Comparison of ENCODE assay signal across 10 mouse cellular contexts in the genomic region with DNA sequence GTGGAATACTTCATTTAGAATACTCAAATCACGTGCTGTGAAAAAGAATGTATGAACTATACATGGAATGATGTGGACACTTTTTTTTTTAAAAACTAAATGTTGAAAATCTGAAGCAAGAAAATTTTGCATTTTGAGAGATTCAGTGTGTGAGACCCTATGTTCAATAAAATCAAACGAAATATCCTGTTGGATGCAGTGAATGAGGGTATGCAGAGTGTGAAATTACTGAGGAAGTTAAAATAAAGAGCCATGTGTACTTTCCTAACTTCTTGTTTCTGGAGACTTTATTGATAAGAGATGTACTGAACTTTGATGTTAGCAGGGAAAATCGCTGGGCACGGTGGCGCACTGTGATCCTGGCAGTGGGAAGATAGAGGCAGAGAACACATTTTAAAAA. TPM values are rescaled to one million over a fixed set of nuclear protein-coding genes. Genes with fewer than 3 reads are reported as not detected.
DNase-seq lines count a peak whose midpoint lies in the region; ATAC-seq lines count a peak whose summit lies in the region.
"Had no signal": no experiment of that assay in that cellular context is flagged by ENCODE, and none has a peak within 500 bp of the region (broad histone marks: within the 10 kb centered on the region; RNA-seq: fewer than 3 reads in every experiment).

No protein-coding gene starts in this region.

- peak overlapping the region; percentile 69 for H3K4me2 ChIP-seq in kidney, embryonic 15.5 days
- peak overlapping the region; percentile 77; the same call in 1 of the 2 replicates for H3K4me2 ChIP-seq in embryonic facial prominence, embryonic 15.5 days (replicated peaks)
- H3K4me2 ChIP-seq in intestine, embryonic 16.5 days (ENCODE audit: low read depth, low read length) = 0 out of 2 replicates have a peak overlapping the region, but pooled peaks have one; percentile 64
- peak overlapping the region; percentile 62 for H3K4me2 ChIP-seq in midbrain, embryonic 14.5 days (ENCODE audit: low read length)

- DNase-seq in kidney, adult 9 months = no peak
- DNase-seq in midbrain, embryonic 14.5 days = peak; percentile 7
- DNase-seq in right cerebral cortex, adult 18-20 months = no peak
- DNase-seq in spleen, adult 12 weeks (ENCODE audit: low spot score) = no peak
- DNase-seq in spleen, postnatal 14 days (ENCODE audit: low spot score in 2 of 2) = no peak
- DNase-seq: adrenal gland, postnatal 14 days; lung, adult 2 months had no signal

- no peak overlapping the region for H3K9ac ChIP-seq in kidney, embryonic 15.5 days
- no peak overlapping the region for H3K9ac ChIP-seq in embryonic facial prominence, embryonic 15.5 days
- no peak overlapping the region for H3K9ac ChIP-seq in intestine, embryonic 16.5 days (ENCODE audit: low read depth, low read length)
- no peak overlapping the region; the same call in 1 of the 2 replicates for H3K9ac ChIP-seq in midbrain, embryonic 14.5 days (replicated peaks; ENCODE audit: low read length)

- H3K36me3 ChIP-seq in kidney, embryonic 15.5 days = peaks cover 3% of the 10 kb centered on the region; the same call in 1 of the 2 replicates
- 0 out of 2 replicates have a peak, but pooled peaks cover 4% of the 10 kb centered on the region for H3K36me3 ChIP-seq in embryonic facial prominence, embryonic 15.5 days
- no peaks in the 10 kb centered on the region for H3K36me3 ChIP-seq in intestine, embryonic 16.5 days (ENCODE audit: control insufficient read depth, insufficient read depth, low read length)
- H3K36me3 ChIP-seq in midbrain, embryonic 14.5 days (ENCODE audit: control insufficient read depth, insufficient read depth, low read length) = no peaks in the 10 kb centered on the region

- H3K27ac ChIP-seq in kidney, embryonic 15.5 days = no peak overlapping the region
- no peak overlapping the region for H3K27ac ChIP-seq in embryonic facial prominence, embryonic 15.5 days (replicated peaks)
- H3K27ac ChIP-seq in intestine, embryonic 16.5 days (ENCODE audit: low read length) = no peak overlapping the region
- H3K27ac ChIP-seq in midbrain, embryonic 14.5 days (replicated peaks; ENCODE audit: low read depth, low read length) = no peak overlapping the region

- no peaks in the 10 kb centered on the region for H3K27me3 ChIP-seq in kidney, embryonic 15.5 days
- no peaks in the 10 kb centered on the region for H3K27me3 ChIP-seq in embryonic facial prominence, embryonic 15.5 days
- H3K27me3 ChIP-seq in intestine, embryonic 16.5 days (replicated peaks; ENCODE audit: control insufficient read depth, insufficient read depth, low read length) = no peaks in the 10 kb centered on the region
- H3K27me3 ChIP-seq in midbrain, embryonic 14.5 days (ENCODE audit: control insufficient read depth, insufficient read depth, low read length) = no peaks in the 10 kb centered on the region

- H3K4me1 ChIP-seq in kidney, embryonic 15.5 days = peaks cover 9% of the 10 kb centered on the region
- H3K4me1 ChIP-seq in embryonic facial prominence, embryonic 15.5 days = no peaks in the 10 kb centered on the region; the same call in 1 of the 2 replicates
- no peaks in the 10 kb centered on the region for H3K4me1 ChIP-seq in intestine, embryonic 16.5 days (ENCODE audit: control insufficient read depth, insufficient read depth, low read length)
- peaks cover 10% of the 10 kb centered on the region for H3K4me1 ChIP-seq in midbrain, embryonic 14.5 days (ENCODE audit: control insufficient read depth, insufficient read depth, low read length)

- WGBS in kidney, embryonic 15.5 days = 83% methylated on average over 5 of the region's 5 CpGs
- WGBS in embryonic facial prominence, embryonic 15.5 days = 76% methylated on average over 5 of the region's 5 CpGs
- WGBS in intestine, embryonic 16.5 days = 72% methylated on average over 5 of the region's 5 CpGs
- 83% methylated on average over 5 of the region's 5 CpGs for WGBS in midbrain, embryonic 14.5 days

- peak overlapping the region; percentile 98 for H3K4me3 ChIP-seq in kidney, embryonic 15.5 days (replicated peaks)
- H3K4me3 ChIP-seq in embryonic facial prominence, embryonic 15.5 days (replicated peaks) = no peak overlapping the region
- no peak overlapping the region for H3K4me3 ChIP-seq in intestine, embryonic 16.5 days (ENCODE audit: low read length)
- peak overlapping the region; percentile 96 for H3K4me3 ChIP-seq in midbrain, embryonic 14.5 days (replicated peaks; ENCODE audit: low read depth, low read length)

- H3K9me3 ChIP-seq in kidney, embryonic 15.5 days (replicated peaks) = no peaks in the 10 kb centered on the region
- H3K9me3 ChIP-seq in embryonic facial prominence, embryonic 15.5 days (replicated peaks) = no peaks in the 10 kb centered on the region
- H3K9me3 ChIP-seq in intestine, embryonic 16.5 days (ENCODE audit: control insufficient read depth, low read length) = no peaks in the 10 kb centered on the region
- H3K9me3 ChIP-seq in midbrain, embryonic 14.5 days (ENCODE audit: control insufficient read depth, low read length) = no peaks in the 10 kb centered on the region

- no peak for ATAC-seq in kidney, embryonic 15.5 days (replicated peaks; ENCODE audit: low FRiP score)
- no peak for ATAC-seq in embryonic facial prominence, embryonic 15.5 days (ENCODE audit: insufficient number of reproducible peaks, low FRiP score, low TSS enrichment, low read depth)
- ATAC-seq in intestine, embryonic 16.5 days = no peak
- ATAC-seq in midbrain, embryonic 14.5 days (ENCODE audit: low FRiP score, low TSS enrichment) = no peak

RNA-seq across cellular contexts. Expression of a gene that starts 1.3 kb away (rescaled TPM):
- 37.5 and 40.4 TPM in 2 replicates for polyA plus RNA-seq in kidney, embryonic 15.5 days (2015; fragmentation: Nextera tagmentation; extraction: Ambion mirVana)
- polyA plus RNA-seq in embryonic facial prominence, embryonic 15.5 days (2015; fragmentation: Nextera tagmentation; extraction: Ambion mirVana) = 30.1 and 30.5 TPM in 2 replicates
- polyA plus RNA-seq in intestine, embryonic 16.5 days (2015; fragmentation: Nextera tagmentation; extraction: Ambion mirVana) = 29.9 and 33.0 TPM in 2 replicates
- 78.2 and 81.0 TPM in 2 replicates for polyA plus RNA-seq in midbrain, embryonic 14.5 days (2014; fragmentation: Nextera tagmentation; extraction: Ambion mirVana)

Comparison
In these comparisons a context has a peak if more than half of its experiments do, and no peak if none do; other contexts are left out.
1. H3K4me3 ChIP-seq: peak in kidney, embryonic 15.5 days (single experiment) and midbrain, embryonic 14.5 days (single experiment); none in embryonic facial prominence, embryonic 15.5 days (single experiment) and intestine, embryonic 16.5 days (single experiment).
2. Peak in every context shown above with its lines, with median percentiles within 50 percentile points of each other: H3K4me2 ChIP-seq.